Mouse (Mus musculus) layer of hippocampus, postnatal 36 days (tissue): ENCODE results near the gene Thada. TPM values are rescaled to one million over a fixed set of nuclear protein-coding genes. Genes with fewer than 3 reads are reported as not detected.
A peak's percentile ranks its signal among the peaks of the same experiment; 100 is the strongest.

Experiments
- DNase-seq, 2 experiments: peaks; one replicate each; pipeline ENCODE4 v3.0.0; 2022
- total RNA-seq, 2 experiments: library from RNA; stranded (reverse); gene quantifications; 2 replicates each; pipeline ENCODE4 v1.2.3; 2021

The Thada gene
- total RNA-seq, 2 experiments from 2014 or later = 14.7 to 17.3 TPM

DNA sequence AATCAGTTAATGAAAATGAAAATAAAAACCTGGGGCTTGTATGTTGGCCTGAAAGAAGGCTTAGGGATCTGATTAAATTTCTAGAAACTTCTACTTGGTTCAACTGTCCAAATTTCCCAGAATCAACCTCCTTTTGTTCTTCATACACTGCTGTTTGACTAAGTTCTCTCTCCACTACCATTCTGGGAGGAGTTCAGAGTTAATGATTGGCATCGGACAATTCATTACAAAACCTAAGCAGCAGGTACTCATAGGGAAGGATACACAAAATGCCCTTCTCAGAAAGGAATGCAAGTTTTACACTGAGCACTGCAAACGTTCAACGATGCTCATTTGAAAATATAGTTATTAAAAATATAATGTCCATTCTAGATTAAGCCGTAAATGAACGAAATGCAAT is 179.5 kb downstream of the Thada start:
- no peak for DNase-seq

DNA sequence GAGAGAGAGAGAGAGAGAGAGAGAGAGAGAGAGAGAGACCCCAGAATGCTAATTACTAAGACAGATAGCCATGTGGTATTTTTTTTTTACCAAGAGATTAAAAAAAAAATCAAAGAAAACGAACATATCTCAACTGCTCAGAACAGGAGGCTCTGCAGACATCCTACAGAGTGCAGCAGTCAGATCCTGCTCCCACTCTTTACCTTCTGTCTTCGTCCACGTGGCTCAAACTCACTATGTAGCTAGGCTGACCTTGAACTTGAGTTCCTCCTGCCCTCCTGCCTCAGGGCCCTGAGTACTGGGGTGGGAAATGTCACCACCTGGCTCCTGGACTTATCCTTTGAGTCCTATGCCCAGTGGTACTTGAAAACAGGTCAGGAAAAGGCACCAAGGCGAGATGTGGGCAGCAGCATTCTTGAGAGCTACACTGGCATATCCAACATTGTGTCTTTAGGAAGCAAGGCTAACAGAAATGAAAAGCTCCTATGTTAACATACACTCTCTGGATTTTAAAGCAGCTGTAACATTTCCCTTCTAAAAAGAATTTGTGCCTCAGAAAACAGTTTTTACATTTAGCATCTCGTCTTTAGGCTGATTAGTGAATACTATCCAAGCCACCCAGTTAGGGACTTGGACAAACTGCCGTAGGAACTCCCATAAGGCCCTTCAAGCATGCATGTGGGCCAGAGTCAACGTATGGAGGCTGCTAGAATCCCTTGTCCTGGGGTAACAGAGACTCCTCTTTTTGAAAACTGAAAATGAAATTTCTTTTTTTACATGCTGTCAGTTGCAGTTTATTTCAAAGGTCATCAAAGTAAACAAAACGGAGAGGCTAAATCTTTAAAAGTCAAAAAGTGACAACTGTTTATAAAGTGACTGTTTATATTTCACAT is 183.4 kb downstream of the Thada start:
- DNase-seq = no peak

DNA sequence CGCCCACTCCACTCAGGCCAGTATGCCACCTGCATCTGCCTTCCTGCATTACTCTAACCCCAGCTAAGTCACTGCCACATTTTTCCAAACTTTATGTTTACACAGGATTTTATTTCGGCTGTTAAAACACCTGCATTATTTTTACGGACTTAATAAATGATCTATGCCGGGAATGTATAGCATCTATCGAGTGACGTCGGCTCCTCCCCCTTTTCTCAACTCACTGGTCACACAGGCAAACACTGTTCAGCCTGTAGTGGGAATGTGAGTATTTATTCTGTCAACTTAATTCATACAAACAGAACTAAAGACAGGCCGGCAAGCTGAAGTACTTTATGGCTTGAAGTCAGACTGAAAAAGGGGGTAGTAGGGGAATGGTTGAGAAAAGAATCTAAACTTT is 187.0 kb downstream of the Thada start:
- no peak for DNase-seq

DNA sequence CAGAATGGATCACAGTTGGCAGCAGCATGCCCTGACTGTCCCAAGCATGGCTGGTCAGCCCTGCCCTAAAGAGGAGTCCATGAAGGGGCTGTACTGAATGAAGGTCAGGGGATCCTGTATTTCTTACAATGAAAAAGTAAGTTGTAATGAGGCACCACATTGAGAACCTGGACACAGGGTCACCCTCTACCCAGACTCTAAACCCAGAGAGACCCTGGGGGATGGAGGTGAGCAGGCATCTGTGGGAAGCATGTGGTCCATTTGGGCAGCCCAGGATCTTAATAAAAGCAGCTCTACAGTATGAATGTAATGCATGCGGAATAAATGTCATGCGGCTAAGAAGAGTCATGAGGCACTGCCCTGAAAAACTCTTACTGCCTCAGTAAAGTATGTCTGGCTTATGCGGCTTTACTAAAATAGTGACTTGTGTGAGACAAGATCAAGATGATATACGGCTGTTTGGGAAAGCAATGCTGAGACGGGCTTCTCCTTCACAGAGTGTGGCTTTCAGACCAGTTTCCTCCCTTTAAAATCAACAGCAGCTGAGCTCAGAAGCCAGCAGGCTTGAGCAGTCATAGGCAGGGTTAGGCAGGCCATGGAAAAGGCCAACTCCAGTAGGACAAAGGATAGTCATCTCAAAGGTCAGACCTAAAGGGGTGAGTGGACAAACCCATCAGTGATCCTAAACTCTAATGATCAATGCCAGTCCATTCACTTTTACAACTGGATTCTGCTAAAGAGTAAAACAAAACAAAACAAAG is 187.6 kb downstream of the Thada start:
- no peak for DNase-seq

DNA sequence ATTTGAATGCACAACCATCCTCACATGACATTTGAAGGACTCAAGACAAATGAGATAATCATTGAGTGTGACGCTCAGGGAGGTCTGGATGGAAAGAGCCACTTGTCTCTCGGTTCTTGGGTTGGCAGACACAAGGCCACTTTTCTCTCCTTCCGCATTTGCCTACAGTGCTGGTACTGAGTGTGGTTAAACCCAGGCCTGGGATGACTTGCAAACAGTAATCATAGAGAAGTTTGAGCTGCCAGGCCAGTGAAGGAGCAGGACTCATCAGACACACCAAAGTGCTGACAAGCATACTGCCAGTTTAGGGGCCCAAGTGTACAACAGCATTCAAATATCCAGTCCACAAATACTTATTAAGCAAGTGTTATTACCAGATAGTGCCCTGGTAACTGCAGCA is 191.0 kb downstream of the Thada start:
- no peak for DNase-seq

DNA sequence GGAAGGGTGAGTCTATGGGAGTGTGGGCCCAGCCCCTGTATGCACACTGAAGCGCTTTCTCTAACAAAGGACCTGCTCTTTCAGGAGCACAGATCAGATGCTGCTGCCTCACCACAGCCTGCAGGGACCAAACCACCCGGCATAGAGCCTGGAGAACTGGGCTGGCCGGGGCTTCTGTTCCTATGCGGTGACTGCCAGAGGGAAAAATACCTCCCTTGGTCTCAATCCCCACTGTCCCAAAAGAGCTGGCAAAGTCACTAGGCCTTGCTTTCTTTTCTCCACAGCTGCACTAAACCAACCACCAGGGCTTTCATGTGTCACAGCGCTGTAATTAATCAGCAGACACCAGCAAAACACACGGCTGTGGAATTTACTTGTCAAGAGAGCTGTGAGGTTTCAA is 191.8 kb downstream of the Thada start:
- DNase-seq = no peak

DNA sequence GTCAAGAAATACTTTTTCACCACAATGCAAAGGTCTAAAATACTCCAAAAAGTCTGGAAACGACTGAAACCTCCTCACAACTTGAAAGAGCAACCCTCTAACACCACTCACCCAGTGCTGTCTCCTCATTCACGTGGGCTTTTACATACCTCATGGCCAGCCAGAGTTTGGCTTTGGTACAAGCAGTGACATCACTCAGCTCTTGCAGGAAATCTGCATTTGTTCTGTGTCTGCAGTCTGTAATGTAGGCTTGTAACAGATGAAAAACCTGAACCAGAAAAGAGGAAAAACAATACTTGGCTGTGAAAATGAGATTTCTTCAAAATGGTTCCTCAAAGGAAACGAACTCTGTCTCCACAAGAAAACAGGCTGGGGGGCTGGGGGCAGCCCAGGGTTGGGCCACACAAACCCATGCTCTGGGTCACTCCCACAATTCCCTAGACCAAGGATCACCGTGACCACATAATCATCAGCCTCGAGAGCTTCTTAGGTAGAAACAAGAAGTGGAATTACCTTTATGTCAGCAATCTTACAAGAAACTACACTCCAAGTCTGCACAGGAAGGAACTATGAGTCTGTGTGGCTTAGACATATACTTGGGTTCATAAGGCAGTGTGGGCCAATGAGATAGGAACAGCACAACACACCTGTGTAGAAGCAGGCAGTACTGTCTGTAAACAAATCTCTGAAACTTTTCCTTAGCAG is 193.3 kb downstream of the Thada start:
- DNase-seq = peak in 1 of 2 experiments; percentile 46

DNA sequence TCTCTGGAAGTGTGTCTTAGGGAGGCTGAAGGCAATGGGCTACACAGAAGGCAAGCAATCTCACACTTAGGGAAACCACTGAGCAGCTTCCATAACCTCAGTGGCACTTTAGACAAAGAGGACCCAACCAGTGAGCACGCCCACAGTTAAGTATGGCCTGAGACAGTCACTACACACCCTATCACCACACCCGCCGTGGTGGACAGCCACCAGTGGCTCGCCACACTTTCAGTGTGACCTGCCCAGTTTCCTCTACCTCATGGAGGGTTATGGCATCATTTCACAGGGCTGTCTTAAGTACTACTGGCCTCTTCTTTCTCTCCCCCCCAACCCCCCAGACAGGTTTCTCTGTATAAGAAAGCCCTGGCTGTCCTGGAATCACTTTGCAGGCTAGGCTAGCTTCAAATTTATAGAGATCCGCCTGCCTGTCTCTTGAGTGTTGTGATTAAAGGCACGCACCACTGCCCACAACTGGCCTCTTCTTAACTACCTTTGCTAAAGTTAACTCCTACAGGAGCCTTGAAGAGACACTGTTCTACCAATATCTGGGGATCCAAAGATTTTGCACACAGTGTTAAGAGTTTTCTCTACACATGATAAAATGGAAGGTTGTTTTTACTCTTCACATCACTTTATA is 194.3 kb downstream of the Thada start:
- DNase-seq = no peak

DNA sequence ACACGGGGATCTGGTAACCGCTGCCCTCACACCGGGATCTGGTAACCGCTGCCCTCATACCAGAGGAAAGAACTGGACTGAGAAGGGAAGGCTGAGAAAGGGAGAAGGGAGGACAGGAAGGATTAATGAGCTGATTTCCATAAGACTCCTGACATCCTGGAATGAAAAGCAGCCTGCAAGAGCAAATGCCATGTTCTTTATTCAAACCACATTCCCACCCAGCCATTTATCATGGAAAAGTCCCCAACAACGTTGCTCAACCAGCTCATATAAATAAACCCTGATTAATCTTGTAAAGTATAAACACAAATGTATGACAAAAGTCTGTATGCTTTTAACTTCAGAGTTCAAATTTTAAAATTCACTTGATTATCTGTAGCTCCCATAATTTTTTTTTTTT is 196.3 kb downstream of the Thada start:
- no peak for DNase-seq

DNA sequence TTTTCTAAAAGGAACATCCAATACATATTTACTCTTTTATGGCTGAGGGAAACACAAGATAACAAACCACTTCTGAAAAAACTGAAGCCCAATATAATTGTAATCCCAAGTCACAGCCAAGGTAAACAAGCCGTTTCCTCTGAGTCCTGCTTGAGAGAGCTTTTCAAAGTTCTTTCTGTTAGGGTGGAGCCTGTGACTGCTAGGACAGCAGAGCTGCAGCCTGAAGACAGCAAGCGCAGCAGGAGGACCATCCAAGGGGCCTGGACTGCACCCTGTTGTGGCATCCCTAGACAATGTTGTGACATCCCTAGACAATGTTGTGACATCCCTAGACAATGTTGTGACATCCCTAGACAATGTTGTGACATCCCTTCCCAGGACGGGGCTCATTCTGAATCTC is 197.6 kb downstream of the Thada start:
- DNase-seq = no peak

DNA sequence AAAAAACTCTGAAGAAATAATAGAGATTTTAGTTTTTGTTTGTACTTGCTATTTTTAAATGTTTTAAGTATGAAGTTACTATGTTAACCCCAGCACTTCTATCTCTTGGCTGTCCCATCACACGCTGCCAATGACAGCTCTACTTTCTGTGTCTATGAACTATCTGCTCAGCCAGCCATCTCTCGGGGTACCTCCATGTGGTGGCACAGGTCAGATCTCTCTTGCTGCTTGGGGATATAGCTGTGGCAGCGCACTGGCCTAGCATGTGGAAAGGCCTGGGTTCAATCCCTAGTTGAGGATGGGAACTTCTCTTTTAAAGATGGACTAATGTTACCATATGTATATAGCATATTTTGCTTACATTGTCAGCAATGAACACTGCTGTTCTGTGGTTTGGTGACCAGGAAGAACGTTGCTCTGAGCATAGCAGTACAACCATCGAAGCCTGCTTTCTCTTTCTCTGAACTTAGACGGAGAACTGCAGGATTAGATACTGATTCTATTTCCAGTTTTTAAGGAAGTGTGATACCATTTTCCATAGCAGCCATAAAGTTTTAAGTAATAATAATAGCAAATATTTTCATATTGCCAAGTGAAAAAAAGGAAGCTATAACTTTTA is 198.4 kb downstream of the Thada start:
- no peak for DNase-seq

DNA sequence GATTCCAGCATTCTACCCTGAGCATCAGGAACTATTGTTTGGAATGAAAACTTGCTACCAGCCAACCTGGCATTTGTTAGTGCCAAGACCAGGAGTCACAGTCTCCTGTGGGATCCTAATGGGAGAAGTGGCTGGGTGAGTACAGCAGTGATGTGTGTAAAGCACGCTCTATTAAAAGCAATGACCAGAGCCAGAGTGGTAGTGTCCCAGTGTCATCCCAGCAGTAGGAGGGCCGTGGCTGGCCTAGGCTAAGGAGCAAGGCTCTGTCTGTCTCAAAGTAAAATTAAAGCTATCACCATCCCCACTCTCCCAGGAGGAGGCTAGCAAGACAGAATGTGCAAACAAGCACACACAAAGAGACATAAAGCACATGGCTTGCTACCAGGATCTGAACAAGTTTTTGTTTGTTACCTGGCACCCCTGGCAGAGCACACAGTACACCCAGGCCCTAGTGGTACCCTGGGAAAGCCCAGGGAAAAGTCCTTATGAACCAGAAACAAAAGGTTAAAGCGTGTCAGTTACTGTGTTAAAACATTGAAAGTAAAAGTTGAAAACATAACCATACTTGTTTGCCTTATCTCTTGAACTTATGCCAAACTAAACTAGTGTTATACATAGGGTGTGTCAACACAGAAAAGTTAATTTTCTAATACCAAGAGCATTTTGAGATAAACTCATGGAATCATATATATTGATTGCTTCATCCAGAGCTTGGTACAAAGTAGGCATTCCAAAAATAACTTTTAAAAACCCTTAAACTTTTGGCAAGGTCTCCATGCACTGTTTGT is 199.7 kb downstream of the Thada start:
- DNase-seq = no peak

DNA sequence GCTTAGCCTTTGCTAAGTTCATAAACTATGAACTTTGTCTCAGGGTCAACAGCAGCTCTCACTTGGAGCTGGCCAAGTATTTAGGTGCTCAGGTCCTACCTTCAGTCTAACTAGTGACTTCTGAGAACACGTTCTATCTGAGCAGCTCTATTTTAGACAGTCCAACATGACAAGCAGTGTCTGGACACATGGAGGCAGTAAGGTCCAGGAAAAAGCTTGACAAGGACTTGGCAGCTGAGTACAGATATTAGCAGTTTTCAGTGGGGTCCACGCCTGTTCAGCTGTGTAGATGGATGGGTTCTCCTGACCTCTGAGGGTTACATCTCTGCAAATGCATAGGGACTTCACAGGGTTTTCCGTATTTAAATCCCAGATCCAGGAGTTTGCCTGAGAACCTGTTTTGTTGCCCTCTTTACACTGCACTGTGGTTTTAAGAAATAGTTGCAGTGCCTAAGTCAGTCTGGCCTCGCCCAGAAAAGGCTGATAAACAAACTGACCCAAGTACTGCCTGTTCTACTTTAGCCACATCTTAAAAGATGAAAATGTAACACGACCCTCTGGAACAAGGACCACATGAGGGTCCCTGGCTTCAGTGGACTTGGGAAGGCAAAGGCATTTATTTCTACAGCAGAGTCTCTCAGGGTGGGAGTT is 200.4 kb downstream of the Thada start:
- DNase-seq = no peak

DNA sequence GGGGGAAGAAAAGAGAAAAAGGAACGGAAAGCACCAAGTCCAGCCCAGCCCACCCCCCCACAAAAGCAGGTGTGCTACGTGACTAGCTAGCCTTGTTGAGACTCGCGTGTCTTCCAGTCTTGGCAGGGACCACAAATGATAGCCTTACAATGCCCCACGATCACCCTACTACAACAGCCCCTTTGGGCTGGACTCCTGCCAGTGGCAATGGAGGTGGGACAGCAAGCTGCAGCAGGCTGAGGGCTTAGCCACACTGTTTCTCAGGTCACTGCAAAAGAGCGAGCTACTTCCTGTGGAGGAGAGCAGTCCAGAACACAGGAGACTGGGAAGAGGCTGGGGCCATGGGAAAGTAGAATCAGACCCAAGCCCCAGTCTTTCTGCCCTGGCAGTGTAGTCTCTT is 201.7 kb downstream of the Thada start:
- no peak for DNase-seq

DNA sequence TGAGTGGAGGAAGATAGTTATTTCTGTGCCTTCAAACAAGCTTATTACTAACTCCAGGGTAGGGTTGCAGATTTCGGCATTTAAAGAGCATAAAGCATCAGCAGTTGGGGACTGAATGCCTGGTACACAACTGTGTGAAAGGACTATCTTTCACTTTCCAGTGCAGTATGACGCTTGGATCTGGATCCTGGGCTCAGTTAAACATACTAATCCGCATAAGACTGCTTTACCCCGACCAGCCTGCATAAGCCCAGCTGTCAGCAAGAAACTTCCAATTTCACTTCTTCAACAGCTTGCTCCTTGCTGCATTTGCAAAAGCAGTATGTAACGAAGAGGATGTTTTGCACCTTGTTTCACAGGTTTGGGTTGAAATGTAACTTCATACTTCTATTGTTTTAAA is 202.4 kb downstream of the Thada start:
- DNase-seq = no peak

DNA sequence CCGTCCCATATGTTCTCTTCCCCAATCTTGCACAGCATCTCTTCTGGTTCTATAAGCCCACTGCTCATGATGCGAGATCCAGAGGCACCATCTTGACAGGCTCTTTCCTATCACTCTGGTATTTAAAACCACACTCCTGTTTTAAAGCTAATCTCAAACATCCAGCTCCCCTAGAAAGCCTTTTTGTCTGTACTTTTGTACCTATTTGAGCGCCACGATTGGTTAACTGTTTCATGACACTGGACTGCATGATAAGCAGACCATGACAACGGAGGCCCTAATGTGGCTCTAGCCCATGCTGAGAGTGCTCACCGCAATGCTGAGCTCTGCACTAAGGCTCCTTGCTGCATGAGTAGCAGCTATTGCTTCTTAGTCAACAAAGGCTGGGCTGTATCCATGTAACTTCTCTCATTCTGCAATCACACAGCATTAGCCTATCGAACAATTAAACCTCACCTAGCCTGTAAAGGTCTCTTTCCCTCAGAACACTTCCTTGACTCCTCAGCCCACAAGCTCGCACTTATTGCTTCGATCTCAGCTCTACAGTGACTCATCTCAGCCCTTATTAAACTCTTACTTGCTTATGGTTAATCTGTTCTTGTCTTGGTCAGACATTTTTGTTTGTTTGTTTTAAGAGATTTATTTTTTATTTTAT is 203.6 kb downstream of the Thada start:
- no peak for DNase-seq

DNA sequence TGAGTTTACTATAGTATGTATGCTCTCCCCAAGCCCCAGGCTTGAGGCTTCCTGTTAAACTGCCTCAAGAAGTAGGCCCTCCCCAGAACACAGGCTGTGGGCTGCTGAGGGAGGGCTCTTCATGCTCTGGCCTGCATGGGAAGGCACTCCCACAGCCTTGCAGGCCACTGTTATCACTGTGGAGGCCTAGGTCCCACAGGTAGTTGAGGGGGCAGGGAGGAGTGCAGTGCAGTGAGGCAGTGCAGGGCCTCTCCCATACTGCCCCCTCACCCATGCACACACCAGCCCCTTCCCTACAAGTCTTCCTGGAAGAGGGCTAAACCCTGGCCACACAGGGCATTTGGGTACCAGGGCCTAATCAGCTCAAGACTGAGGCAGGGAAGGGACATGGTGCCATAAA is 205.0 kb downstream of the Thada start:
- no peak for DNase-seq

DNA sequence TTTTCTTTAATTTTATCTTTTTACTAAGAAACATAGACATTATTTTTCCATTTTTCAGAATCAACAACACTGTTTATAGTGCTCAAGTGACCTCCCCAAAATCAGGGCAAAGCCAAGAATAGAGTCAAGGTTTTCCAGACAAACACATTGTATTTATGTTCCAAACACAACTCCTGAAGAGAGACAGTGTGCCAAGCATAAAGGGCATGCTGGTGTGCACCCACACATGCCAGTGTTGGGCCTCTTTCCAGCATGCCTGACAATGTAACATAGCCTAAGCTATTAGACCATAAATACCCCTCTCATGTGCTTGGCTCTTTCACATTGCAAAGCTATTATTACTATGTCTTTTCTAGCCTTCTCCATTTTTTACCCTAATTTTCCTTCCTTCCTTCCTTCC is 205.8 kb downstream of the Thada start:
- no peak for DNase-seq

DNA sequence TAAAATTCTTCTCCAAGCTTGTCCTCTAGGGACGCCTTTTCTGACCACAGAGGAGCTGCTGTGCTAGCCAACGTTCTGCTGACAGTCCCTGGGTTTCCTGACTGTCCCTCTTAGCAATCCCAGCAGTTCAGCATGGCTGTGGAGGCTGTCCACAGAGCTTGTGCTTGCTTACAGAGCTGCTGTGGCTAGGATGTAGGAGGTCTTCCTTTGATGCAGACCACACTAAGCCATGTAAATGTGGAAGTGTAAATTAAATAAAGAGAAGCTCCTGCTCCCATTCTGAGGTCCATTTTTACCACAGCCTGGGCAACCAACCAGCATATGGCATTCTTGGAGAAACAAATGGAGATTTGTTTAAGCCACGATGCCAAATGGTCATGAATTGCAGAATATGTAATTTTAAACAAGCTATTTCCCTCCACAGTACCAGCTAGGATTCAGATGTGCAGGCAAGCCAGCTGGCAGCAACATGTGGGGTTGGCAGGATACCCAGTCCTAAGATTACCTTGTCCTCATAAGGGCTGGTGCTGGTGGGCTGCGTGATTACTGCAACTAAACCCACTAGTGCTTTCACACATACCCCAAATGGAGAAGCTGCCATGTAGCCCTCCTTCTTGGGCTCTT is 207.3 kb downstream of the Thada start:
- DNase-seq = peak; percentile 46 to 53
